Mouse (Mus musculus) embryonic fibroblast, embryonic 13.5 days (primary cell): ENCODE results near the gene Serpina3n. TPM values are rescaled to one million over a fixed set of nuclear protein-coding genes. Genes with fewer than 3 reads are reported as not detected.
"Not testable (repeated sequence)": the region's sequence is repeated elsewhere in the genome, so short reads cannot be mapped to it uniquely, and the experiment has no call there.

Source experiments
- H3K27ac ChIP-seq: 2 replicates; pipeline ENCODE4 v1.5.1; 2012; ENCODE audit warnings: low read length, control low read depth, inconsistent platforms; ENCODE audit not compliant: insufficient read depth
- H3K4me1 ChIP-seq: 2 replicates; pipeline ENCODE4 v1.6.1; 2011; ENCODE audit warnings: low read length; ENCODE audit not compliant: control insufficient read depth, insufficient read depth
- H3K4me3 ChIP-seq: 2 replicates; pipeline ENCODE4 v1.5.1; 2011; ENCODE audit warnings: mild to moderate bottlenecking, control low read depth, low read length; ENCODE audit not compliant: insufficient read depth
- CTCF ChIP-seq: IDR thresholded peaks from 2 replicates; pipeline ENCODE4 v1.5.1; 2011; ENCODE audit warnings: mild to moderate bottlenecking, control low read depth, low read length, moderate library complexity, borderline replicate concordance; ENCODE audit not compliant: insufficient read depth
- POLR2A ChIP-seq: IDR thresholded peaks from 2 replicates; pipeline ENCODE4 v1.6.1; 2011; ENCODE audit warnings: low read depth, mild to moderate bottlenecking, control low read depth, low read length, moderate library complexity
- polyA plus RNA-seq: library from polyadenylated mRNA; stranded (reverse); fragments of >200 nt; gene quantifications from 2 replicates; pipeline ENCODE4 v1.2.4, GENCODE M21; 2011; ENCODE audit warnings: low read depth; ENCODE audit not compliant: missing spikeins, insufficient read length

Gene Serpina3n
- polyA plus RNA-seq: 3.0 and 7.2 TPM in 2 replicates

- H3K27ac ChIP-seq: no peak within 1 kb of the TSS
- H3K4me3 ChIP-seq: no peak within 1 kb of the TSS
- TF ChIP-seq POLR2A: no peak
- no peak for TF ChIP-seq CTCF
- peaks cover 3% of the 10 kb centered on the region for H3K4me1 ChIP-seq
These were observed at the start of gene Serpina3n for GRCm38 (mm10) chr12:104406454-104406885. Gene Serpina3n (plus strand): TSS chr12:104406729.

GRCm38 (mm10) chr12:104369986-104370385 is 36.5 kb upstream of the Serpina3n start:
- no peaks in the 10 kb centered on the region for H3K4me1 ChIP-seq
- no peak overlapping the region for H3K27ac ChIP-seq
- no peak overlapping the region for H3K4me3 ChIP-seq
- TF ChIP-seq CTCF: no peak
- TF ChIP-seq POLR2A: no peak

- H3K4me1 ChIP-seq, H3K4me3 ChIP-seq, H3K27ac ChIP-seq: not testable (repeated sequence)
These were observed 29.4 kb upstream of the Serpina3n start for GRCm38 (mm10) chr12:104377179-104377578.

GRCm38 (mm10) chr12:104378351-104378750 is 28.2 kb upstream of the Serpina3n start:
- not testable (repeated sequence) for H3K4me1 ChIP-seq, H3K4me3 ChIP-seq, H3K27ac ChIP-seq

GRCm38 (mm10) chr12:104378815-104379214 is 27.7 kb upstream of the Serpina3n start:
- not testable (repeated sequence) for H3K4me1 ChIP-seq, H3K27ac ChIP-seq, H3K4me3 ChIP-seq

GRCm38 (mm10) chr12:104379856-104380255 is 26.7 kb upstream of the Serpina3n start:
- Histone ChIP-seq H3K4me1 (no peaks in the 10 kb centered on the region), H3K4me3 (no peak overlapping the region), H3K27ac (no peak overlapping the region)
- TF ChIP-seq CTCF (no peak), POLR2A (no peak)

GRCm38 (mm10) chr12:104381071-104381604 is 25.4 kb upstream of the Serpina3n start:
- not testable (repeated sequence) for H3K27ac ChIP-seq, H3K4me3 ChIP-seq, H3K4me1 ChIP-seq

- not testable (repeated sequence) for H3K27ac ChIP-seq, H3K4me3 ChIP-seq, H3K4me1 ChIP-seq
These were observed 20.5 kb upstream of the Serpina3n start for GRCm38 (mm10) chr12:104385987-104386386.

GRCm38 (mm10) chr12:104386878-104387277 is 19.7 kb upstream of the Serpina3n start:
- not testable (repeated sequence) for H3K27ac ChIP-seq, H3K4me3 ChIP-seq, H3K4me1 ChIP-seq

GRCm38 (mm10) chr12:104388477-104388876 is 18.1 kb upstream of the Serpina3n start:
- no peak overlapping the region for H3K27ac ChIP-seq
- TF ChIP-seq POLR2A (no peak), CTCF (no peak)
- no peaks in the 10 kb centered on the region for H3K4me1 ChIP-seq
- H3K4me3 ChIP-seq: no peak overlapping the region

GRCm38 (mm10) chr12:104391057-104391456 is 15.5 kb upstream of the Serpina3n start:
- not testable (repeated sequence) for H3K4me3 ChIP-seq, H3K27ac ChIP-seq

GRCm38 (mm10) chr12:104403968-104404367 is 2.6 kb upstream of the Serpina3n start:
- H3K27ac ChIP-seq: no peak overlapping the region
- H3K4me3 ChIP-seq: no peak overlapping the region
- TF ChIP-seq POLR2A (no peak), CTCF (no peak)
- peaks cover 3% of the 10 kb centered on the region for H3K4me1 ChIP-seq

More at GRCm38 (mm10) chr12:104391057-104391456, 15.5 kb upstream of the Serpina3n start:
- not testable (repeated sequence) for H3K4me1 ChIP-seq
